Mouse (Mus musculus) lung, adult 2 months (tissue): ENCODE data around the gene Poc5. TPM values are rescaled to one million over a fixed set of nuclear protein-coding genes. Genes with fewer than 3 reads are reported as not detected.

ENCODE experiments used
- DNase-seq: peaks from one replicate; pipeline ENCODE4 v3.0.0; 2022
- H3K4me1 ChIP-seq: fragments of 200-500 bp; 2 replicates; pipeline ENCODE4 v1.6.1; 2011; ENCODE audit warnings: low read length; ENCODE audit not compliant: control insufficient read depth, insufficient read depth
- H3K4me3 ChIP-seq: fragments of 200-500 bp; replicated peaks from 2 replicates; pipeline ENCODE3; 2011; ENCODE audit warnings: low read depth, mild to moderate bottlenecking, control low read depth, low read length; ENCODE audit errors: extremely low read depth
- CTCF ChIP-seq: fragments of 200-500 bp; IDR thresholded peaks from 2 replicates; pipeline ENCODE4 v1.5.1; 2011; ENCODE audit warnings: mild to moderate bottlenecking, low read length, control low read depth; ENCODE audit not compliant: insufficient read depth
- POLR2A ChIP-seq: fragments of 200-500 bp; IDR thresholded peaks from 2 replicates; pipeline ENCODE4 v1.6.1; 2011; ENCODE audit warnings: low read depth, mild to moderate bottlenecking, control low read depth, low read length, borderline replicate concordance; ENCODE audit errors: extremely low read depth
- WGBS: fragments of 180-500 bp; shearing (Covaris S2); methylation state at CpG from one replicate; pipeline ENCODE4 v1.1.7; 2018; 5-methylcytosine and 5-hydroxymethylcytosine counted together
- polyA plus RNA-seq: library from polyadenylated mRNA; depleted of rRNA; stranded (reverse); fragments of >200 nt; gene quantifications from 2 replicates; pipeline ENCODE4 v1.2.3, GENCODE M21; 2012; rRNA removed

Poc5 gene
- polyA plus RNA-seq, 1 experiment, result 10.5 TPM

DNA sequence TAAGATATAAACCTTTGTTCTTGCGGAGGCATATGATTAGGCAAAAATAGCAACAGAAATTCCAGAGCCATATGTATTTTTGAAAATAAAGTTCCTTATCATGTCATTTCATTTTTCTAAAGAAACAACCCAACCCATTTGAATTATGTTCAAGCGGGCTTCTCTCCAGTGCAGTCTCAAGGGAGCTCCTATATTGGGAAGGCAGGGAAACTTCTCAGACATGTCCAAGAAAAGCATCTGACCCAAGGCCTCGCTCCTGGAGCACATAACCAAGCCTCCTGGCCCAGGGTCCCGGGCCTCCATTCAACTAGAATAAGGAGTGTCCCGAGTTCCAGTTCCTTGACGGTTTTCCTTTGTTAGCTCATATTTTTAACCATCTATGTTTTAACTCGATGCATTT is 62.8 kb downstream of the Poc5 start:
- Histone ChIP-seq H3K4me3 (no peak overlapping the region), H3K4me1 (no peaks in the 10 kb centered on the region)
- TF ChIP-seq CTCF, result no peak
- no peak for TF ChIP-seq POLR2A
- WGBS, result 82% methylated on average over 7 of the region's 7 CpGs
- no peak for DNase-seq

DNA sequence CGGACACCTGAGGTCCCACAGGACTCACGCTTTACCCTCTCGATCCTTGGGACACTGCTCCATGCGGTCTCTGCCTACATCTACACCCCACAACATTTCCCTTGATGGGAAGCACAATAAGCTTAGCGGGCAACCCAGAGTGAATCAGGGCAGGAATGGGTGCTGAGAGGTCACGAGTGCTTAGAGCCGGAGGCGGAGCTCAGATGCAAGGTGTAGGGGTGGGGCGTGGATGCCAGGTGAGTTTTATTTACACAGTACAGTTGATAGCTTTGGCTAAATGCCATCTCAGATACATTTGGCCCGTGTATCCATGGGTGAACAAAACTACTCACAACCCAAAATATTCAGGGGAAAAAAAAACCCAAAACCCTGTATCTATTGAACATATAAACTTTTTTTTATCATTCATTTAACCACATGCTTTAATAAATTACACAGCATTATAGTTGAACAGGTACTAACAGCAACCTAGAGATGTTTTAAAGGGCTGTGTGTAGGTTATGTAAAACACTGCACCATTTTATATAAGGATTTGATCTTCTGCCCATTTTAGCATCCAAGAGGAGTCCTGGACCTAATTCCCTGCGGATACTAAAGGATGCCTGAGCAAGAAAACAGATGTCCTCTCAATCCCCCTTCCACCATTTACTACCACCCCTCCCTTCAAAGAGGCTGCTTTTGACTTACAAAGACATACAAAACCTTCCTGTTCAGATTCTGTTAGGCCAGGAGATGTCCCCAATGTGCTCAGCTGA is 63.5 kb downstream of the Poc5 start:
- 80% methylated on average over 11 of the region's 11 CpGs for WGBS
- TF ChIP-seq CTCF, result no peak
- no peak for TF ChIP-seq POLR2A
- Histone ChIP-seq H3K4me3 (no peak overlapping the region), H3K4me1 (no peaks in the 10 kb centered on the region)
- DNase-seq, result no peak

DNA sequence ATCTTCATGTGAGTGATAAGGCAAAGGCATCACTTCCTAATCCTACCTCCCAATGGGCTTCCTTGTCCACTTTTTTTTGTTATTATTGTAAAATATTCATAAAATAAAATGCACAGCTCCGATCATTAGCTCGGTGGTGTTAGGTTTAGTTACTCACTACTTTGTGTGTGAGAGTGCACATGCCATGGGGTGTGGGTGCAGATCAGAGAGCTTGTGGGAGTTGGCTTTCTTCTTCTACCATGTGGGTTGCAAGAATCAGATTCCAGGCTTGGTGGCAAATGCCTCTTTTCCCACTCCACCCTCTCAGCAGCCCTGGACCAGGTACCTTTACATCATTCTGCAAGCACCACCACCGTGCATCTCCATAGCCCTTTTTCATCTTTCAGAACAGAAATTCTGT is 64.5 kb downstream of the Poc5 start:
- no peaks in the 10 kb centered on the region for H3K4me1 ChIP-seq
- 93% methylated on average over 3 of the region's 3 CpGs for WGBS
- no peak overlapping the region for H3K4me3 ChIP-seq
- no peak for DNase-seq
- no peak for TF ChIP-seq POLR2A
- no peak for TF ChIP-seq CTCF

DNA sequence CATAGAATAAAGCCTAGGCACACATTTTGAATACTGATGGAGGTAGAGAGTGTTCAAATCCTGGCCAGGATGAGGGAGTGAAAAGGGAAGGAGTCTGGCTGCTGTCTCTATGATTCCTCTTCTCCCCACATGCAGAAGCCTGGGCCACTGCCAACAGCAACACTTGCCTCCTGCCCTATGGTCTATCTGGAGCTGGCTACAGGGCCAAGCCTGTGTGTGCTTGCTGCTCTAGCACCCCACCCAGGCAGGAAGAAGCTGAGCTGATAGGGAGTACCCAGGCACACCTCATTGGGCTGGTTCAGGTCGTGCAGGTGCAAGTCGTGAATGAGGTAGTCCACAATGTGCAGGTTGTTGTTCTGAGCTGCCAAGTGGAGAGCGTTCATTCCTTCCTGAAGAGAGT is 66.2 kb downstream of the Poc5 start:
- Histone ChIP-seq H3K4me1 (no peaks in the 10 kb centered on the region), H3K4me3 (no peak overlapping the region)
- 62% methylated on average over 3 of the region's 3 CpGs for WGBS
- TF ChIP-seq CTCF (no peak), POLR2A (no peak)
- no peak for DNase-seq

DNA sequence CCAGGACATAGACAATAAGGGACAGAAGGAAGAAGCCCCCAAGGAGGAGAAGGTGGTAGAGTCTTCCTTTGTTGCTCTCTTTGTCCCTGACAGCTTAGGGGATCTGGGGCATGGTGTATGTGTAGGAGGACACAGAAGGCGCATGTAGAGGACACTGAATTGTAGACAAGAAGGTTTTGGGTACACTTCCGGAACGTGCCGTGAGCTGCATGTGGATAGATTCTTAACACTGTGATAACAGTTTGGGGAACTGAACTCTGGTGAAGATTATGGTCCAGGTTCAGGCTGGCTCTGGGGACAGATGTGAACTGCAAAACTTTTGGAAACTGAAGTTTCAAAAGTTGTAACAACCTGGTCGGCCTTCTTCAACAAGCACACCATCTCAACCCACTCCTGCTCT is 69.5 kb downstream of the Poc5 start:
- 93% methylated on average over 5 of the region's 5 CpGs for WGBS

DNA sequence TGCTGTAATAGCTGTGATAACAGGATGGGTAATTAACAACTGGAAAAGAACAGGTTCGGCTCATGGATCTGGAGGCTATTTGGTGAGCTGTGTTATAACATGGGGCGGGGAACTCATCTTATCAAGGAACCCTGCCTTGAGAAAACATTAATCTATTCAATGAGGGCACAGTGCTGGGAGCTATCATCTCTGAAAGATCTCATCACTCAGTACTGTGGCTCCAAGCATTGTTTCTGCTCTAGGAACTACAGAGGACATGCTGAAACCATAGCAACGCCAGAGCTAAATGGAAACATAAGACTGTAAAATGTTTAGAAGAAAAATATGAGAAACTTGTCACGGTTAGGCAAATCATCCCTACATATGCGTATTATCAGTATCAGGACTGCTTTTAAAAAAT is 69.9 kb downstream of the Poc5 start:
- Histone ChIP-seq H3K4me3 (no peak overlapping the region), H3K4me1 (no peaks in the 10 kb centered on the region)
- WGBS, result 79% methylated on average over 5 of the region's 5 CpGs
- DNase-seq, result no peak
- no peak for TF ChIP-seq POLR2A
- no peak for TF ChIP-seq CTCF

More for the DNA sequence above, 69.5 kb downstream of the Poc5 start:
- Histone ChIP-seq H3K4me1 (no peaks in the 10 kb centered on the region), H3K4me3 (no peak overlapping the region)
- no peak for TF ChIP-seq CTCF
- TF ChIP-seq POLR2A, result no peak
- DNase-seq, result no peak

DNA sequence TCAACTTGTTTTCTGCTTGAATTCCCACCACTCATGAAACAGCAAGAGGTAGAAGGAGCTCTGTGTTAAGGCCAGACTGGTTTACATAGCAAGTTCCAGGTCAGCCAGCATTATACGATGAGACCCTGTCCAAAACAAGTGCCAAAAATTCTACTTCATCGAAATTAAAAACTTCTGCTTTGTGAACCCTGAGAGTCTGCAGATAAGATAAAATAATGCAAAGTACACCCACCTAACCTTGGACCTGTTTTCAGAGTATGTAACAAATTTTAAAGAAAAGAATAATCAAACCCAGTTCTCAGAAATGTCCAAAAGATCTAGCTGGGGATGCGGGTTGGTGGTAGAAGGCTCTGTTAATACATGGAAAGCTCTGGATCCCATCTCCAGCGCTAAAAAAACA is 70.5 kb downstream of the Poc5 start:
- no peak overlapping the region for H3K4me3 ChIP-seq
- DNase-seq, result no peak
- WGBS, result 85% methylated on average over 4 of the region's 4 CpGs

DNA sequence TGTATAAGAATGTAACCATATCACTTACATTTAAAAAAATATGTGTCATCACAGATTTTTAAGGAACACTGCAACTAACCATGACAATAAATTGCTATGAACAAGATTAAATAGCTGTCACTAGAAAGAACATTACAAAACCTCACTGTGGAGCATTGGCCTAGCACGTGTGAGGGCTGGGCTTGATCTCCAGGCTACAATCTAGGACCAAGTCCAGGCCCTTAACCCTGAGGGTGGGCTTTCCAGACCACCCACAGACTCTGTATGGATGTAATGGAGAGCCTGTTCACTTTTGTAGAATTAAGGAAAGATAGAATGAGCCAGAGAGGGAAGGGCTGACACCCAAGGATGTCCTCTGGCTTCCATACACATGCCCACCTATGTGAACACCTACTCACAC is 74.5 kb downstream of the Poc5 start:
- TF ChIP-seq CTCF, result no peak
- no peak for TF ChIP-seq POLR2A
- Histone ChIP-seq H3K4me3 (no peak overlapping the region), H3K4me1 (no peaks in the 10 kb centered on the region)
- no peak for DNase-seq
- WGBS, result 84% methylated on average over 1 of the region's 1 CpGs

More for the DNA sequence above, 70.5 kb downstream of the Poc5 start:
- H3K4me1 ChIP-seq, result no peaks in the 10 kb centered on the region
- TF ChIP-seq CTCF (no peak), POLR2A (no peak)

DNA sequence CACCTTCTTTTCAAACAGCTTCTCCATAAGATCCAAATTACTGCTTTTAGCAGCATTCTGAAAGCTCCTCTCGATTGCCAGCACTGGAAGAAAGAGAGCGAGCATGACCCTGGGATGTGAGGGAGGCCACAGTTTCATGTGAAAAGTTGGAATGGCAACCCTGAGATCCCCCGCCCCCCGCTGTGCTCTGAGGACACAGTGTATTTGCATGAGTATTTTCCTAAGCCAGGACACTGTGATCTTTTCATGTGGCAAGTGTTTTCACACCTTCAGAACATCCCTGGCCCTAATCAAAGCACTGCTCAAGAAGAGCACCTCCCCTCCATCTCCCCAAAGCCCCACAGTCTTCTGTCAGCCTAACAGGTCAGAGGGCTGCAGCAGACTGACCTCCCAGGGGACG is 77.2 kb downstream of the Poc5 start:
- Histone ChIP-seq H3K4me3 (no peak overlapping the region), H3K4me1 (no peaks in the 10 kb centered on the region)
- DNase-seq, result no peak
- TF ChIP-seq CTCF (no peak), POLR2A (no peak)
- WGBS, result 72% methylated on average over 5 of the region's 5 CpGs

Other genes with a start within 250 kb of the Poc5 start
- gene Ankdd1b, start 82.9 kb downstream of the Poc5 start, polyA plus RNA-seq, result 0.06 TPM in 1 of 2 replicates, not detected in the other
- gene Gm17622, start 102.4 kb downstream of the Poc5 start, polyA plus RNA-seq, result not detected in 2 replicates
- gene Polk, start 154.3 kb downstream of the Poc5 start, polyA plus RNA-seq, result 1.7 and 3.6 TPM in 2 replicates
- gene Col4a3bp, start 154.3 kb downstream of the Poc5 start, polyA plus RNA-seq, result 15.2 and 21.4 TPM in 2 replicates